Mouse (Mus musculus) myocyte (in vitro differentiated cells): ENCODE measurements at regions not wholly inside any gene's neighbourhood (a gene's known extent, or its start where the extent isn't known, plus 50 kb on each side); places are given as distances from the start of the nearest gene placed in this dataset.

ENCODE experiments used
- H3K27me3 ChIP-seq: one replicate; pipeline ENCODE4 v1.6.1; 2011; ENCODE audit not compliant: control insufficient read depth, insufficient read depth, insufficient read length
- H3K36me3 ChIP-seq: one replicate; pipeline ENCODE4 v1.6.1; 2011; ENCODE audit not compliant: control insufficient read depth, insufficient read depth
- H3K4me2 ChIP-seq: one replicate; pipeline ENCODE4 v1.6.1; 2011; ENCODE audit warnings: low read depth, control low read depth
- H3K4me3 ChIP-seq: one replicate; pipeline ENCODE4 v1.5.1; 2011; ENCODE audit warnings: mild to moderate bottlenecking, control low read depth, moderate library complexity
- H3K79me2 ChIP-seq: one replicate; pipeline ENCODE4 v1.6.1; 2011; ENCODE audit not compliant: control insufficient read depth, insufficient read depth
- H3ac ChIP-seq: one replicate; pipeline ENCODE4 v1.6.1; 2011; ENCODE audit not compliant: control insufficient read depth, insufficient read length
- CEBPB ChIP-seq: IDR thresholded peaks from 2 replicates; pipeline ENCODE4 v1.6.1; 2011; ENCODE audit warnings: mild to moderate bottlenecking, moderate library complexity; ENCODE audit not compliant: poor library complexity, insufficient read depth, severe bottlenecking
- E2F4 ChIP-seq: IDR thresholded peaks from one replicate; pipeline ENCODE4 v1.6.1; 2011; ENCODE audit warnings: mild to moderate bottlenecking, control low read depth, moderate library complexity; ENCODE audit not compliant: insufficient read depth
- MAX ChIP-seq: IDR thresholded peaks from one replicate; pipeline ENCODE4 v1.6.1; 2011; ENCODE audit warnings: low read depth, mild to moderate bottlenecking, control low read depth
- MYOD1 ChIP-seq, 3 experiments: IDR thresholded peaks; one replicate each; pipeline ENCODE4 v1.6.1; 2011; ENCODE audit warnings: control low read depth in 2 of 3, low read depth in 2 of 3, mild to moderate bottlenecking in 2 of 3, moderate library complexity in 1 of 3; ENCODE audit not compliant: insufficient read length in 2 of 3, control insufficient read depth in 1 of 3
- MYOG ChIP-seq, 3 experiments: IDR thresholded peaks; one replicate each; pipeline ENCODE4 v1.6.1; 2011; ENCODE audit warnings: control low read depth in 2 of 3, low read depth in 2 of 3, mild to moderate bottlenecking in 2 of 3; ENCODE audit not compliant: insufficient read length in 2 of 3, control insufficient read depth in 1 of 3, insufficient read depth in 1 of 3
- POLR2A ChIP-seq: IDR thresholded peaks from one replicate; pipeline ENCODE4 v1.6.1; 2011; ENCODE audit warnings: low read depth, mild to moderate bottlenecking, control low read depth, moderate library complexity; ENCODE audit not compliant: insufficient read length
- POLR2AphosphoS2 ChIP-seq: IDR thresholded peaks from one replicate; pipeline ENCODE4 v1.6.1; 2011; ENCODE audit warnings: low read depth, control low read depth; ENCODE audit not compliant: insufficient read length
- REST ChIP-seq: IDR thresholded peaks from one replicate; pipeline ENCODE4 v1.6.1; 2011; ENCODE audit warnings: mild to moderate bottlenecking, control low read depth, moderate library complexity; ENCODE audit not compliant: insufficient read depth, insufficient read length
- SRF ChIP-seq: IDR thresholded peaks from one replicate; pipeline ENCODE4 v1.6.1; 2011; ENCODE audit warnings: low read depth; ENCODE audit not compliant: control insufficient read depth, insufficient read length
- TCF12 ChIP-seq: IDR thresholded peaks from one replicate; pipeline ENCODE4 v1.6.1; 2011; ENCODE audit warnings: mild to moderate bottlenecking, control low read depth; ENCODE audit not compliant: poor library complexity, insufficient read depth, severe bottlenecking
- TCF3 ChIP-seq: IDR thresholded peaks from one replicate; pipeline ENCODE4 v1.6.1; 2011; ENCODE audit warnings: low read depth, control low read depth; ENCODE audit not compliant: insufficient read length
- USF1 ChIP-seq: IDR thresholded peaks from one replicate; pipeline ENCODE4 v1.6.1; 2011; ENCODE audit warnings: low read depth, mild to moderate bottlenecking, control low read depth, moderate library complexity

DNA sequence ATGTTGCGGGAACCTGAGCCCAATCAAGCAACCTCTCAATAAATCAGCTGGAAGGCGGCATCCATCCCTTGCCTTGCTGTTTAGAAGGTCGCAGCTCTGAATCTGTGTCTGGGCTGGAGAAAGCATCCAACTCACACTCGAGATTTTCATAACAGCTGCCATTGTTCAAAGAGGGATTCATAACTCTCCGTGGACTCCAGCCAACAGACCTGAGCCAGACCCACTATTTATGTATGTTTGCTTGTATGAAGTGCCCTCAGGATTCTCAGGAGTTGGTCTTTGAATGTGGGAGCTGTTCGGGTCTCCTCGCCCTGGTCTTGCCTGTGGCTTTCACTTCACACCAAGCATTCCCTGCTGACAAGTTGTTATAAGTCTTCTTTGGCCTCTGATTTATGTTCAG is 127.0 kb downstream of the Cdc5l start:
- Histone ChIP-seq H3K79me2 (no peaks in the 10 kb centered on the region), H3K4me2 (no peak overlapping the region), H3K36me3 (no peaks in the 10 kb centered on the region), H3K4me3 (no peak overlapping the region), H3ac (no peak overlapping the region), H3K27me3 (peaks cover 16% of the 10 kb centered on the region)
- TF ChIP-seq USF1 = no peak
- no peak for TF ChIP-seq POLR2A
- TF ChIP-seq POLR2AphosphoS2 = no peak
- no peak for TF ChIP-seq E2F4
- TF ChIP-seq TCF3 = no peak
- TF ChIP-seq SRF = no peak
- no peak for TF ChIP-seq TCF12
- no peak for TF ChIP-seq CEBPB
- no peak for TF ChIP-seq MYOG (IDR thresholded peaks at IDR 0.05; ENCODE audit: control insufficient read depth in 1 of 3, insufficient read depth in 1 of 3, insufficient read length in 2 of 3, low read depth in 2 of 3)
- no peak for TF ChIP-seq REST
- no peak for TF ChIP-seq MAX
- TF ChIP-seq MYOD1 (IDR thresholded peaks at IDR 0.05; ENCODE audit: control insufficient read depth in 1 of 3, insufficient read length in 2 of 3, low read depth in 2 of 3) = no peak

DNA sequence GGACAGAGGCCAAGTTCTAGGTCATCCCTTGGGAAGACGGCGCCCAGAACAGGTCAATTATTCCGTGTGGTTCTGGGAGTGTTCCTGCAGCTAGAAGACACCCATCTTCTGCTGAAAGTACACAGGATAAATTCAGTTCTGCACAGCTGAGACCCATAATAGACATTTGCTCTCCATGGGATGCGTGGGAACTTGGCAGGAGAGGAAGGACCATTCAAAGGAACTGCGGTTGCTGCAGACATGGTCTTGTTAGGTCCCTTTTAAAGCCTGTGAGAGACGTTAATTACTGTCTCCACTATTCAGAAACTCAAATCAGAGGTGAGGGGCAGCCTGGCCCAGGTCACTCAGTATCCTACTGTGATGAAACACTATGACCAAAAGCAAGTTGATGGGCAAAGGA is 130.4 kb downstream of the Cdc5l start:
- no peak overlapping the region for H3K4me3 ChIP-seq
- H3K27me3 ChIP-seq = peaks cover 22% of the 10 kb centered on the region
- no peaks in the 10 kb centered on the region for H3K36me3 ChIP-seq
- H3ac ChIP-seq = no peak overlapping the region
- H3K4me2 ChIP-seq = no peak overlapping the region
- no peaks in the 10 kb centered on the region for H3K79me2 ChIP-seq
- TF ChIP-seq E2F4 = no peak
- TF ChIP-seq MAX = no peak
- no peak for TF ChIP-seq POLR2A
- TF ChIP-seq POLR2AphosphoS2 = no peak
- TF ChIP-seq REST = no peak
- TF ChIP-seq CEBPB = no peak
- no peak for TF ChIP-seq SRF
- no peak for TF ChIP-seq MYOG (IDR thresholded peaks at IDR 0.05; ENCODE audit: control insufficient read depth in 1 of 3, insufficient read depth in 1 of 3, insufficient read length in 2 of 3, low read depth in 2 of 3)

DNA sequence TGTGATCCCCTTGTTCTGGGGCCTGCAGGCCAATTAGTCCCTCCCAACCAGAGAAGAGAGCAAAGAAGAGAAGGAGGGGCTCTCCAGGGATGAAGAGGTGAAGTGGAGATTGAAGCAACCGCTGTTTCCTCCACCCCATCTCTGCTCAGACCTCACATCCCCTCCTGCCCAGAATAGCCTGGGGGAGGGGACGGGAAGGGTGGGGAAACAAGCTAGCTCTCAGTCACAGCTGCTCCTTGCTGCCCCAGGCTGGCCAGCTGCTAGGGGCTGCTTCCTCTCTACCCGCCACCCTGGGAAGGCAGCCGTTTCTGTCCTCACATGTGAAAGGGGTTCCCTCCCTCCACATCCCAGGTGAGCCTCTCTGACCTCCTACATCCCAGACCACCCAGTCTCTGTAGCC is 135.2 kb downstream of the Cdc5l start:
- H3ac ChIP-seq = no peak overlapping the region
- no peaks in the 10 kb centered on the region for H3K79me2 ChIP-seq
- H3K4me3 ChIP-seq = no peak overlapping the region
- TF ChIP-seq MYOG (IDR thresholded peaks at IDR 0.05; ENCODE audit: control insufficient read depth in 1 of 3, insufficient read depth in 1 of 3, insufficient read length in 2 of 3, low read depth in 2 of 3) (peak in 1 of 3 experiments; percentile 62), POLR2A (no peak), MYOD1 (IDR thresholded peaks at IDR 0.05; ENCODE audit: control insufficient read depth in 1 of 3, insufficient read length in 2 of 3, low read depth in 2 of 3) (peak in 2 of 3 experiments; percentile 36 to 76)
- H3K4me2 ChIP-seq = peak overlapping the region; percentile 6
- H3K27me3 ChIP-seq = peaks cover 21% of the 10 kb centered on the region
- no peaks in the 10 kb centered on the region for H3K36me3 ChIP-seq

DNA sequence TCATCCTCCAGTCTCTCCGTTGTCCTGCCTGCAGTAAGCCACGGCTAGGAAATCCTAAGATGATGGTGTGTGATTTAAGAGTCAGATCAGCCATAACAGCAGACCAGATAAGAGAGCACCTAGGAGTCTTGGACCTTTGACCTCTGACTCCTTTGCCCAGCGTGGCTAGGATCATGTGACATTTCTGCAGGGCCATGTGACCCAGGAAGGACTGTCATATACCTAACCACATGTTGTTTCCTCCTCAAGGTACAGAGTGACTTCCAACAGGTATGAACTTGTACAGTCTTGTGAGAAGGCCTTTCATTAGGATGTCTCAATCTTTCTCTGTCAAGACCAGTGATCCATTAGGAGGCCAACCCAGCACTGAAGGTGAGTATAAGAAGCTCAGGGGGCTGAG is 135.7 kb downstream of the Cdc5l start:
- Histone ChIP-seq H3K36me3 (no peaks in the 10 kb centered on the region), H3ac (no peak overlapping the region), H3K27me3 (peaks cover 16% of the 10 kb centered on the region), H3K79me2 (no peaks in the 10 kb centered on the region), H3K4me3 (no peak overlapping the region), H3K4me2 (no peak overlapping the region)
- TF ChIP-seq MYOG (IDR thresholded peaks at IDR 0.05; ENCODE audit: control insufficient read depth in 1 of 3, insufficient read depth in 1 of 3, insufficient read length in 2 of 3, low read depth in 2 of 3) (no peak), POLR2AphosphoS2 (no peak), TCF12 (no peak), POLR2A (no peak), USF1 (no peak), SRF (no peak), TCF3 (no peak), E2F4 (no peak), REST (no peak), MYOD1 (IDR thresholded peaks at IDR 0.05; ENCODE audit: control insufficient read depth in 1 of 3, insufficient read length in 2 of 3, low read depth in 2 of 3) (no peak), CEBPB (no peak), MAX (no peak)

DNA sequence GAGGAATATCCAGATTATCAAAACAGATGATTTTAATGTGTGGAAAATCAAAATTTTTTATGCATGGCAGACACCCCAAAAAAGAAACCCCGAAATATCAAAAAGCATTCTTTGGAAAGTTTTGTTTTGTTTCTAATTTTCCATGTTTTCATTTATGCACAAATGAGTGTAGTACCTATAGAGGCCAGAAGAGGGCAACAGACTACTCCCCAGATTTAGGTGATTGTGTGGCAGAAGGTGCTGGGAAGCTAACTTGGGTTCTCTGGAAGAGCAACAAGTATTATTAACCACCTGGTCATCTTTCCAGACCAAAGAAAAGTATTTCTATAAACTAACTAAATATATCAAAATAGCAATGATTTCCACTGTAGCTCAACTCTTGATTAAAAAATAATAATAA is 137.2 kb downstream of the Cdc5l start:
- no peaks in the 10 kb centered on the region for H3K36me3 ChIP-seq
- H3K4me3 ChIP-seq = no peak overlapping the region
- no peak overlapping the region for H3ac ChIP-seq
- no peak overlapping the region for H3K4me2 ChIP-seq
- peaks cover 5% of the 10 kb centered on the region for H3K27me3 ChIP-seq
- no peak for TF ChIP-seq MYOD1 (IDR thresholded peaks at IDR 0.05; ENCODE audit: control insufficient read depth in 1 of 3, insufficient read length in 2 of 3, low read depth in 2 of 3)
- TF ChIP-seq MYOG (IDR thresholded peaks at IDR 0.05; ENCODE audit: control insufficient read depth in 1 of 3, insufficient read depth in 1 of 3, insufficient read length in 2 of 3, low read depth in 2 of 3) = no peak
- no peak for TF ChIP-seq POLR2AphosphoS2
- no peak for TF ChIP-seq REST
- no peak for TF ChIP-seq SRF
- TF ChIP-seq MAX = no peak
- TF ChIP-seq POLR2A = no peak
- H3K79me2 ChIP-seq = no peaks in the 10 kb centered on the region
